Mouse (Mus musculus) thymus, postnatal 25 days (tissue): Measurements from ENCODE around the gene Gjc1.

ENCODE experiments used
- DNase-seq: peaks from one replicate; pipeline ENCODE4 v3.0.0; 2022

The Gjc1 gene

GRCm38 (mm10) chr11:102810721-102811485, 8.6 kb downstream of the Gjc1 start:
- DNase-seq, result no peak

GRCm38 (mm10) chr11:102808246-102808645, 11.3 kb downstream of the Gjc1 start:
- no peak for DNase-seq

DNA sequence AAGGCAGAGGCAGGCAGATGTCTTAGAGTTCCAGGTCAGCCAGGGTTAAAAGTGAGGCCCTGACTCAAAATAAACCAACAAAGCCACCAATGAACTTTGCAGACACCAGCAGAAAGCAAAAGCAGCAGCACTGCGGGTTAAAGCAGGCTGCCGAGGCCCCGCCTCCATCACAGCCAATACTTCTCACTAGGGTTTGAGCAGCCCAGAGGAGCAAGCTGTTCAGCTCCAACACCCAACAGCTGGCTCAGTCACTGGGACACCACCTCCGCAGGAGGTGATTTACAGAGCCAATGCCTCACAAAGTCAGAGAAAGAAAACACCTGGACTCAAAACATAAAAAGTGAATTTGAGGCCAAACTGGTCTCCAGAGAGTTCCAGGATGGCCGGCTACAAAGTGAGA, 16.0 kb downstream of the Gjc1 start:
- DNase-seq, result no peak

- DNase-seq, result no peak
Observed at GRCm38 (mm10) chr11:102794157-102794556, 25.3 kb downstream of the Gjc1 start.

DNA sequence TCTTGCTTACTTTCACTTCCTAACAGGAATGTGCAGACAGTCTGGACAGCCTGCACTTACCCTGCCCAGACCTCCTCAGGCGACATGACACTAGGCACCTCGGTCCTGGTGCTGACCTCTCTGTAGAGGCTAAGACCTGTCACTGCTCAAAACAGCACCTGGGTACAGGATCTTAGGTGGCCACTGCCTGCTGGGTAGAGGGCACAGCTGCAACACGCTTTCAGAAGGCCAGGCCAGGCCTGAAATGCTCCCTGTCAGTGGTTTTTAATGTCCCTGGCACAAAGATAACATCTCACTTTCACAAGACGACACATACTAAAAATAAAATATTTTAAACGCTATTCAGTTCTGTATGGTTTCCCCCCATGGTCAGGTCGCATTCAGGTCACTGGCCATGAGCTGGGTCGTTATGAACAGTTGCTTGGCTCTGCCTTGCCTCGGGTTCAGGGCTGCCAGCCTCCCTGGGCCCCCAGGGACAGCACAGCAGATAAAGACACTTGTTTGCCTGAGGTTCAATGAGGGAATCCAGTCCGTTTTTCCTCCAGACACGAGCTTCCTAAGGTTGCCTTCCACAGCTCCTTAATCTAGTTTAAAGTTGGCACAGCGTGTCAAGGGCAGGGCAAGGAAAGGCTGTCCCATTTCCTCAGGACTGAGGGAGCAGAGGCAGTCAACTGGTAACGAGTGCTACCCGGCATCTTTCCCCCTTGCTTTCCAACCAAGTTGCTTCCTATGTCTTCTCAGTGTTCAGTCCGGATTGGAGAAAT, 27.6 kb downstream of the Gjc1 start:
- DNase-seq, result no peak

GRCm38 (mm10) chr11:102787688-102788177, 31.8 kb downstream of the Gjc1 start:
- DNase-seq, result no peak

- DNase-seq, result no peak
Observed at GRCm38 (mm10) chr11:102783443-102783842, 36.1 kb downstream of the Gjc1 start.

DNA sequence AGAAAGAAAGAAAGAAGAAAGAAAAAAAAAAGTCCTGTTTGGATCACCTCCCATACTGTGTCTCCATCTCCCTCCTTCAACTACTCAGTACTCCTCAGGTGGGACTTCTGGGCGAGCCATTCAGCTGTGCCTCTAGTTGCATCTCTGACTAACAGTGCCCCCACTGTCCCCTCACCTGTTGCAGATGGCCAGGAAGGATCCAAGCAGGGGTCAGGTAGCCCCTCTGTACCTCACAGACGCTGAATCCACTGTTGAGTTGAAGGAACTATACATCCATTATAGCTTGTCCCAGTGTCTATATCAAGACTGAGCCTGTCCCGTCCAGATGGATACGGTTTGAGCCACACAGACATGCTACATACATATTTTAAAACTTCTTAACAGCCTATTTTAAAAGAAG, 38.0 kb downstream of the Gjc1 start:
- DNase-seq, result no peak

- DNase-seq, result no peak
Observed at GRCm38 (mm10) chr11:102780986-102781351, 38.5 kb downstream of the Gjc1 start.

GRCm38 (mm10) chr11:102780271-102780985, 39.1 kb downstream of the Gjc1 start:
- no peak for DNase-seq

- no peak for DNase-seq
Observed at GRCm38 (mm10) chr11:102779824-102780223, 39.7 kb downstream of the Gjc1 start.

GRCm38 (mm10) chr11:102779081-102779638, 40.3 kb downstream of the Gjc1 start:
- DNase-seq, result no peak

DNA sequence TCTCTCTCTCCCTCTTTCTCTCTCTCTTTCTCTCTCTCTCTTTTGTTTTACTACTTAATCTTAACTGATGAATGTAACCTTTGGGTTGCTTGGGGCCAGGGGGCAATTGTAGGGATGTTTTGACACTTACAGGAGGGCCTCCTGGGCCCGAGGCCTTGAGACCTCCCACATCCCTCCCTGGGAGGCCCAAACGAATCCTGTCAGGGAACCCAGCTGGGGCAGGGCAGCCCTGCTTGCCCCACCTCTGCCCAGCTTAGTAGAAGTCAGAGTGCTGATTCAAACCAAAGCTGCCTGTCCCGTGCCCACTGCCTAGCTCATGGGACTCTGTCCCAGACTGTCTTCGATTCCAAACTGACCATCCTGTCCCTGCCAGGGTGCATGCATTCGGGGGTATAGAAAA, 40.9 kb downstream of the Gjc1 start:
- DNase-seq, result no peak

DNA sequence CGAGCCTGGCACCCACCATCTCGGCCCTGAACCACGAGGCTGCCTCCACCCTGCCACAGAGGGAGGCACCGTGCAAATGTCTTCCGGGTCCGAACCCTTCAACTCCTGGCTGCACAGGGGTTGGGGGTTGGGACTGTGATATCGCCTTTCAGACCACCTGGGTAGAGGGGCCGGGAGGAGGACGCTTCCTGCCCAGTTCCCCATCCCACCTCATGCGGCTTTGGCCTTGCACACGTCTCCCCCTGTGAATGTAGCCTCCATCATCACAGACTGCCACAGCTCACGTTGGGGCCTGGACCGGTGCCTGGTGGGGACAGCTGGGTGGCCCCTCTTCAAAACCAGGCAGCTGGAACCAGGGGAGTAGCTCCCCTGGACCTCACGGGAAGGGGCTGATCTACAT, 41.3 kb downstream of the Gjc1 start:
- DNase-seq, result no peak

GRCm38 (mm10) chr11:102777598-102777997, 41.9 kb downstream of the Gjc1 start:
- DNase-seq, result no peak

GRCm38 (mm10) chr11:102774621-102775141, 44.8 kb downstream of the Gjc1 start:
- peak; percentile 70 for DNase-seq

DNA sequence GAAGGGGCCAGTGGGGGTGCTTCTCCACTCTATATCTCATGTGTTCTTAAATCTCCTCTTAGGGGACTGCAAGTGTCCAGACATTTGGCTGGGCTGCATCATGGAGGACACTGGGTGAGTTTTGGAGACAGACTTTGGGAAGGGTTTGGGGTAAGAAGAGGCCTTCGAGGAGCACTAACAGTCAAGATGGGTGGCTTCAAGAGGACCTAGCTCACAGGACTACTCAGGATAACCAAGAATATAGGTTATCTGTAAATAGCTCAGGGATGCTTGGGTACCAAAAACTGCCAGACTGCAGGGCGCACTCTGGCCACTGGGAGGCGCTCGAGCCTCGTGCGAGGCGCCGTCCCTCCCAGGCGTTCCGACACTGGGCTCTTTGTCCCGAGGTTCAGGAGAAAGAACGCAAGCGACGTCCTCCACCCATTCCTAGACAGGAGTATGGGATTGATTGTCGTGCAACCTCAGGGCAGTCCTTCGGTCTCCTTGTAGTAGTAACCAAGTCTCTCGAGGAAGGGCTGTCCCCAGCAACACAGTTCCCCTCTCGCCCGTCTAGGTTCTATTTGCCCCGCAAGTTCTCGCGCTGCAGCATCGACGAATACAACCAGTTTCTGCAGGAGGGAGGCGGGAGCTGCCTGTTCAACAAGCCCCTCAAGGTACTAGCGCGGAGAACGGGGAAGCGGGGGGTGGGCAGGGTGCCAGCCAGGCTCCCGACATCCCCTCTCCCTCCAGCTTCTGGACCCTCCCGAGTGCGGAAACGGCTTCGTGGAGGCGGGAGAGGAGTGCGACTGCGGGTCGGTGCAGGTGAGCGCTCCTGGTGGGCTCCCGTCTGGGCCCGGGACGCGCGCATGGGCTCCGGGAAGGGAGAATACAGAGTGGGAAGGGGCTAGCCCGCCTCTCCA, 45.5 kb downstream of the Gjc1 start:
- DNase-seq, result peak; percentile 83

DNA sequence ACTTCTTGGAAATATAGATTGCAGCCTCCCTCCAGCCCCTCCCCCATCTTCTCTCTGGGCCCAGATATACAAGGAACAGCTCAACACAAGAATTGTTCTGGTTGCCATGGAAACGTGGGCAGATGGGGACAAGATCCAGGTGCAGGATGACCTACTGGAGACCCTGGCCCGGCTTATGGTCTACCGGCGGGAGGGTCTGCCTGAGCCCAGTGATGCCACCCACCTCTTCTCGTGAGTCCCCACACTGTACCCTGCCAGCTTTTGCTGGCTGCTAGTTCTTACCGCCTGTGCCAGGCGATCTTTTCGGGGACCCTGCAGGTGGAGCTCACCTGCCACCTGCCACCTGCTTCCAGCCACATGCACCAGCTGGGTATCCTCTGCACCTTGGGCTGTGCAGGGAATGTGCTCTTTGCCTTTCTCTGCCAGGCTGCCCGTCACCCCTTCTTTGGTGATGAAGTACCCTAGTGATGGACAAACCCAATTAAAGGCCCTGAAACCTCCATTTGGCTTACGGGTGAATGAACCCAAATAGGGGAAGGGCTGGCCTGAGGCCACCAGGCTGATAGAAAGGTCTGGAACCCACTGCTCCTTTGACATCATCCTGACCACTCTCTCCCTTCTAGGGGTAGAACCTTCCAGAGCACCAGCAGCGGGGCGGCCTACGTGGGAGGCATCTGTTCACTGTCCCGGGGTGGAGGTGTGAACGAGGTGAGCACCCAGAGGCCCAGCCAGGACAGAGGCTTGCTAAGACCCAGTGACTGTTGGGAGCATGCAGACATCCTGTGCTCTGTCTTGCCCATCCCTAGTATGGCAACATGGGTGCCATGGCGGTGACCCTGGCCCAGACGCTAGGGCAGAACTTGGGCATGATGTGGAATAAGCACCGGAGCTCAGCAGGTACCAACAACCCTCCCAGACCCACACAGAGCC, 46.5 kb downstream of the Gjc1 start:
- no peak for DNase-seq

GRCm38 (mm10) chr11:102771916-102772714, 47.4 kb downstream of the Gjc1 start:
- no peak for DNase-seq
